Mouse (Mus musculus) heart, postnatal 0 days (tissue): Measurements from ENCODE around the gene Gm49721.
"Not testable (repeated sequence)": the region's sequence is repeated elsewhere in the genome, so short reads cannot be mapped to it uniquely, and the experiment has no call there.

ENCODE experiments used
- CTCF ChIP-seq: IDR thresholded peaks from 2 replicates; pipeline ENCODE4 v1.5.1; 2016; ENCODE audit warnings: antibody characterized with exemption, control low read depth, low read depth
- EP300 ChIP-seq: IDR thresholded peaks from 2 replicates; pipeline ENCODE4 v1.6.1; 2016; ENCODE audit warnings: antibody characterized with exemption, low read depth

DNA sequence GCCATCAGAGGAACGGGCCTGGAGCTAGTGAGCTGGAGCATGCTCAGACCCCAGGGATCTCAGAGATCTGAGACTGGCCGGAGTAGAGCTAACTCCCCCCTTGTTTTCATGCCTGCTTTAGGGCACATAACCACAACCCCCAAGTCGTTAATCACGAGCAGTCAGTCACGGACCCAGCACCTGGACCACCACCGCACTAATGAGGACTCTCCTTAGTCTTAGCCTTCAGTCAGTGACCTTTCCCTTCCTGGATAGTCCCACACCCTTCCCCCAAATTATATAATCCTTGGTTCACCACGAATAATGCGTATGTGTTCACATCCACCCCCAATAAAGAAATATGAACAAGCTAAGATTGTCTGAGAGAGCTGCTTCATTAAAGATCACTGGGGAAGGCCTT, 108.1 kb downstream of the Gm49721 start:
- TF ChIP-seq CTCF, EP300: not testable (repeated sequence)
